Mouse (Mus musculus): Measurements from ENCODE around the gene Dynlt3.
A peak's percentile ranks its signal among the peaks of the same experiment; 100 is the strongest.
"Not testable (repeated sequence)": the region's sequence is repeated elsewhere in the genome, so short reads cannot be mapped to it uniquely, and the experiment has no call there.

Gene Dynlt3

GRCm38 (mm10) chrX:9662391-9663111 lies at the start of gene Dynlt3:
Dynlt3 (minus strand) TSS chrX:9663003.
- peak; percentile 35 to 77 for DNase-seq (ENCODE audit: low spot score in 2 of 2)

GRCm38 (mm10) chrX:9699815-9700214 lies 37.0 kb upstream of the Dynlt3 start:
- no peak for DNase-seq (ENCODE audit: low spot score in 2 of 2)

- no peak for DNase-seq (ENCODE audit: low spot score in 2 of 2)
Observed at GRCm38 (mm10) chrX:9695997-9696396, 33.2 kb upstream of the Dynlt3 start.

GRCm38 (mm10) chrX:9672040-9672439 lies 9.2 kb upstream of the Dynlt3 start:
- DNase-seq (ENCODE audit: low spot score in 2 of 2): no peak

GRCm38 (mm10) chrX:9671418-9671817 lies 8.6 kb upstream of the Dynlt3 start:
- DNase-seq (ENCODE audit: low spot score in 2 of 2): no peak

- DNase-seq (ENCODE audit: low spot score in 2 of 2): no peak
Observed at GRCm38 (mm10) chrX:9652806-9653205, 10.0 kb downstream of the Dynlt3 start.

GRCm38 (mm10) chrX:9640594-9640993 lies 22.2 kb downstream of the Dynlt3 start:
- DNase-seq (ENCODE audit: low spot score in 2 of 2): peak in 1 of 2 experiments; percentile 18

- not testable (repeated sequence) for DNase-seq (ENCODE audit: low spot score in 2 of 2)
Observed at GRCm38 (mm10) chrX:9640126-9640525, 22.7 kb downstream of the Dynlt3 start.

Data from spleen, postnatal 10 days (tissue).